Mouse (Mus musculus) liver (tissue): ENCODE data around the gene Tbc1d2.
"Not testable (repeated sequence)": the region's sequence is repeated elsewhere in the genome, so short reads cannot be mapped to it uniquely, and the experiment has no call there.

Source experiments
- DNase-seq: peaks from one replicate; pipeline ENCODE4 v3.0.0-alpha.2; 2020; ENCODE audit warnings: mixed read lengths

Tbc1d2 gene

GRCm38 (mm10) chr4:46639866-46640265 is 10.1 kb downstream of the Tbc1d2 start:
- no peak for DNase-seq

DNA sequence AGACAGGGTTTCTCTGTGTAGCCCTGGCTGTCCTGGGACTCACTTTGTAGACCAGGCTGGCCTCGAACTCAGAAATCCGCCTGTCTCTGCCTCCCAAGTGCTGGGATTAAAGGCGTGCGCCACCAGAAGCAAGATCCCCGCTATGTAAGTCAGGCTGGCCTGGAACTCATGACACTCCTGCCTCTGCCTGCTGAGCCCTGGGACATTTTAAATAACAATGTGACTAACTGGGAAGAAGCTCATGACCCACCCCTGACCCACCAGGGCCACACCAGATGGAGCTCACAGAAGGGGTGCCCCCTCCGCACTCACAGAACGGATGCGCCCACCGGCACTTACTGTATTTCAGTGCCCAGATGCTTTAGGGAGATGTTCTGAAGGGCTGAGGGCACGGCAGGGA is 12.8 kb downstream of the Tbc1d2 start:
- not testable (repeated sequence) for DNase-seq

GRCm38 (mm10) chr4:46635702-46636430 is 14.1 kb downstream of the Tbc1d2 start:
- no peak for DNase-seq

- no peak for DNase-seq
These were observed 15.1 kb downstream of the Tbc1d2 start for GRCm38 (mm10) chr4:46634881-46635280.

DNA sequence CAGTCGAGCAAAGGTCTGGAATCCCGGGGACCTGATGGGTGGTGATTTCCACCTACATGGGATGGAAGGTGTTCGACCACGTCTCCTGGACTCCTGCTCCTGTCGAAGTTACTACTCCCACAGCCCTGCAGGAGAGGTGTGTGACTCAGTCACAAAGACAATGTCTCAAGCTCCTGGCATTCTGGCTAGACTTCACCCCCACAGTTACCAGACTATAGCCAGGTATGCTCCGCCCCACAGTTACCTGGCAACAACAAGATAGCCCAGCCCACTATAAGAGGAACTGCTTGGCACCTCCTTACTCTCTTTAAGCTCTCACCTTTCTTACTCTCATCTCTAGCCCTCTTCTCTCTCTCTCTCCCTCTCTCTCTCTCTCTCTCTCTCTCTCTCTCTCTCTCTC is 16.4 kb downstream of the Tbc1d2 start:
- not testable (repeated sequence) for DNase-seq

DNA sequence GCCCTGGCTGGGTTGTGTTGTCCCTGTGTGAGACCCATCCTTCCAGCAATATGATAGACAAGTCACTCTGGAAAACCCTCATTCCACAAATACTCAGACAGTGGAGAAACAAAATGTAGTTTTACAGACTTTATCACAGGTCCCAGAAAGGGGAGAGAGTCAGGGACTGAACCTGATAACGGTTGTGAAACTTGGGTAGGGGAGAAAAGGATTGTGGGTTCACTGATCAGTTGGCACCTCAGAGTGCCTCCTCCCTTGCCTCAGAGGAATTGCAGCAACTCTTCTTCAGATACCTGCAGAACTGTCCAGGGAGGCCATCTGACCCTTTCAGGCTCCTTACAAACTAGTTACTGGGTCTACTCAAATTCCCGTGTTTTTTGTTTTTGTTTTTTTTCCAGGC is 17.5 kb downstream of the Tbc1d2 start:
- DNase-seq: no peak

DNA sequence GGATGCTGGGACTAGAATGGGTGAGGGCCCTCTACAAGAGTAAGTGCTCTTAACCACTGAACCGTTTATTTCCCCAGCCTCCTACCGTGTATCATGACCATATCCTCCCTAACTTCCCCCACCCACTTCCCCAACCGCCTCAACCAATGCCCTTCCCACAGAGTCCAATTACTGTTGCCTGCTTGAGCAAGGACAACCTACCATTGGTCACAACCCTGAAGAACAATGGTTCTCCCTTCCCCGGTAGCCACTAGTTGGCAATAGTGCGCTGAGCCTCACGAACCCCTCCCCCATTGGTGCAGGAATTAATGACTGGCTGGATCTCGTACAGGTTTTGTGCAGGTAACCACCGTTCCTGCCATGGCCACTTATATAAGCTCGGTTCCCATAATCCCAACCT is 19.6 kb downstream of the Tbc1d2 start:
- peak; percentile 38 for DNase-seq

- no peak for DNase-seq
These were observed 21.1 kb downstream of the Tbc1d2 start for GRCm38 (mm10) chr4:46628873-46629272.

DNA sequence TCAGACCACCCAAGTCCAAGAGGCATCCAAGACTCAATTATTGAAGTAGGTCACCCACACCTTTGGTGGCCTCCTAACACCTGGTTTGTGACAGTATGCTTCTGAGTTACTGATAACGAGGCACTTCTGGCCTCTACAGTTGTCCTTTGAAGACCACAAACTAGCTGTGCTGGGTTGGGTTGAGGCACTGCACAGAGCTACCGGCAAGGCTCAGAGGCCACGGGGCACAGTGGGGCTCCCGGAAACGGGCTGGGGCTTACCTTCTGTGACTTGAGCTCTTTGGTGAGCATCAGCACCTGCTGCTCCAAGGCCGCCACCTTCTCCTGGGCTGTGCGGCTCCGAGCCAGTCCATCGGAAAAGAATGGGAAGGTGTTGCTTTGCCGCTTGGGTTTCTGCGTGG is 21.9 kb downstream of the Tbc1d2 start:
- DNase-seq: no peak

- no peak for DNase-seq
These were observed 24.9 kb downstream of the Tbc1d2 start for GRCm38 (mm10) chr4:46625101-46625500.

DNA sequence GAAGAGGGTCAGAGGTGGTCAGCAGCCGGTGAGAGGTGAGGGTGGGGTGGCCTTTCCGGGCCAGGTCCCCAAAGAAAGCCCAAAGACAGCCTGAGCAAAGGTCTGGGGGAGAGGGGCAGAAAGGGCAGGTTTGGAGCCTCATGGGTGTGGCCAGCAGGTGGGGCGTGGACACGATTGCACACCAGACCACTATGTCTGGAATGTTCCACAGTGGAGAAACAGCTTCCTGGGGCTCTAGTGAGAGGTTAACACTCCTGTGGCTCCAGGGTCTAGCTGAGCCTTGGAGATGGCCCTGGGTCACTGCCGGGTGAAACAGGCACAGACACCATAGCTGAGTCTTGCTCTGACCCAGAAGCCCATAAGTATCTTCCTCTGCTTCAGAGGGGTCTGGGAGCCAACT is 27.0 kb downstream of the Tbc1d2 start:
- DNase-seq: no peak

DNA sequence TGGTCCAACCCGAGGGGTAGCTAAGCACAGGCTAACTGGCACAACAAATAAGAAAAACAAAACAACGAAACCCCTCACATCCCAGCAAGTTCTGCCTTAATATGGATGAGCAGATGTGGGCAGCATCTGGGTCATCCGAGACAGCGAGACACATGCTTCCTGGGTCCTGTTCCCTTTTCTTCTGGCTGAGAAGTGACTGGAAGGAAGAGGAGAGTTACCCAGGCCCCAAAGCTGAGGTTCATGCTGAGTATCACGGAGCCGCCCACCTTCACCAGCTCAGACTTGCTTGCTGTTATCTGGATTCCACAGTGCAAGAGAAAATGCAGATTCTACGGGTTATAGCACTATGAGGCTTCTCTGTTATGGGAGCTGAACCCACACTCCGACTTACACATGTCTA is 29.1 kb downstream of the Tbc1d2 start:
- DNase-seq: no peak

DNA sequence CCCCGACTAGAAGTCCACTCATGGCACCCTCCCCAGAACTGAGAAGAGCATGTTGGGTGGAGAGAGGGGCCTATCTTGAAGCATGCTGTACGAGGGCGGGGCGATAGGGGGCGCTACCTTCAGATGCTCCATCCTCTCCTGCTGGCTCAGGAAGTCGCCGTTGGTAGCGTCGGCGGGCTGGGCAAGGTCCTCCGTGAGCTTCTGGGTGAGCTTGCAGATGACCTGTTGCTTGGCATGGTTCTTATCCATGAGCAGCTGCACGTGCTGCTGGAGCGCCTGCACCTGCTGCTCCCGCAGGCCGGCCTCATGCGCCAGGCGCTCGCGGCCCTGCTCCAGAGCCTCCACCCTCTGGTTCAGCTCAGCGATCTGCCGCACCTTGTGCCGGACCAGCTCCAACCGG is 29.7 kb downstream of the Tbc1d2 start:
- peak; percentile 62 for DNase-seq

DNA sequence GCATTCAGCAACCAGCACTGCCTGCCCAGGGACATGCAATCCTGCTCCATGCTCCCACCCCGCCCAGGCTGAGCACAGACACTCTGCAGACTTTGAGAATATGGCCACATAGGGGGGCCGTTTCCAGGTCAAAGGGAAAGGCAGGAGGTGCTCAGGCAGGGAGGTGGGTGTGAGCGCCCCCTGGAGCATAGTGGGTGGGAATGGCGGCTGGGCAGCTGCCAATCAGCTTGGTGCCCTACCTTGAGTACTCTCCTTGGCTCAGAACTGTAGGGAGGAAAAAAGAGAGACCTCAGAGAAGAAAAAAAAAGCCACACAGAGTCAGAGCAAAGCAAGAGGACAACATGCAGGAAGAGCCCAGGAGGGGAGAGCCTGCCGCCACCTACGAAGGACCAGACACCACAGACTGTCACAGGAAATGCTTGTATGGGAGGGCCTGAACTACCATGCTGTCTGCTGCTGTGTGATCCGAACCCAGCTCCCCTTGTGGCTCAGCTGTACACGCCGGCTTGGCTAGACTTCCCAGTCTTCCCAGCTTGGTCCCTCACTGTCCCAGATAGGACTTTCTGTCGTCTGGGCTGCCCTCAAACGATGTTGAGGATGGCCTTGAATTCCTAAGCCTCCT is 31.7 kb downstream of the Tbc1d2 start:
- DNase-seq: peak; percentile 42

GRCm38 (mm10) chr4:46617408-46617807 is 32.6 kb downstream of the Tbc1d2 start:
- no peak for DNase-seq

DNA sequence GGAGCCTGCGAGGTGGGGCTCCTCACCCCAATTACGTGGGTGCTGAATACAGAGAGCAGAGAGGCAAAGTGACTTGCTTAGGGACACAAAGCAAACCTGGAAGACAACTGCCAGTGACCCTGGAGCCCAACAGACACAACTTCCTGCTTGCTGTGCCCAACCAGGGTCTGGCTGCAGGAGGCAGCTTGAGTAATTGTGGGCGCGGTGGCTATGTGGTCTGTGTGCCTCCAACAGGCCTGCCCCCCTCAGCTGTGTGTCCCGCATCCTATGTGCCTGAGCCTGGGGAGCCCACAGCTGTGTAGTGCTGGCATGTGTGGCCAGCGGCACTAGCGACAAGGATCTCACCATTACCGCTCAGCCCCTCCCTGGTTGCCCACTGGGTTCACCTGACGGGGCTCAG is 35.4 kb downstream of the Tbc1d2 start:
- DNase-seq: peak; percentile 42

DNA sequence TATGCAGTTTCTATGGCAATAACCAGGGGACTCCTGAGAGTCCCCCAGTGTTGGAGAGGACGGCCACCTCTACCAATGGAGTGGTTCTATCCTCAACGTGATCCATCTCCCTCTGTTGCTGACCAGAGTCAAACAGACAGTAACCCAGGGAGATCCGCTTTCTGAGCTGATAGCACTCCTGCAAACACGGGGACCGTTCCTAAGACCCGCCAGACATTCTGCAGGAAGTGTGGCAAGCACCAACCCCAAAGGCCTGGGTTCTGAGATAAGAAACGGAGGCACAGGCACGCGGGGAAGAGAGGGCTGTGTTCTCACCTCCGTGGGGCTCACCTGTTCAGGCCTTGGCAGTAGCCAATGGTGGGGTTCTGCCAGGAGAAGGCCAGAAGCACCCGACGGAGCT is 36.4 kb downstream of the Tbc1d2 start:
- DNase-seq: no peak

GRCm38 (mm10) chr4:46611181-46611580 is 38.8 kb downstream of the Tbc1d2 start:
- DNase-seq: peak; percentile 82

DNA sequence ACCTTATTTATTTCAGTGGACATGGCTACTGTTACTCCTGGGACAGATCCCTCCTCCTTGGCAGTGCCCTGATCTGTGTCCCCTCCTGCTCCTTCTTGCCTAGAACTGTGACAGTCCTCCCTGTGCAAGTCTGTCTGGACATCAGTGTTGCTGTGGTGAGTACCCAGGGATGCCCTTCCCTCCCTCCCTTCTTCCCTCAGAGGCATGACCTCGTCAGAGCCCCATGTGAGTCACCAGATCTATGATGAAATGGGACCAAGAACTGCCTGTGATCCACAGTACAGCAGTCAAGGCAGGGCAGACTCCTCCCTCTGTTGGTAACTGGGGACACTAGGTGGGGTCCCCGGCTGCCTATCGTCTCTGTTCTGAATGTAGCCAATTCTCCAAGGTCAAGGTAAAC is 42.4 kb downstream of the Tbc1d2 start:
- DNase-seq: no peak

- DNase-seq: no peak
These were observed 44.6 kb downstream of the Tbc1d2 start for GRCm38 (mm10) chr4:46605451-46605850.

- no peak for DNase-seq
These were observed 47.3 kb downstream of the Tbc1d2 start for GRCm38 (mm10) chr4:46602704-46603103.

DNA sequence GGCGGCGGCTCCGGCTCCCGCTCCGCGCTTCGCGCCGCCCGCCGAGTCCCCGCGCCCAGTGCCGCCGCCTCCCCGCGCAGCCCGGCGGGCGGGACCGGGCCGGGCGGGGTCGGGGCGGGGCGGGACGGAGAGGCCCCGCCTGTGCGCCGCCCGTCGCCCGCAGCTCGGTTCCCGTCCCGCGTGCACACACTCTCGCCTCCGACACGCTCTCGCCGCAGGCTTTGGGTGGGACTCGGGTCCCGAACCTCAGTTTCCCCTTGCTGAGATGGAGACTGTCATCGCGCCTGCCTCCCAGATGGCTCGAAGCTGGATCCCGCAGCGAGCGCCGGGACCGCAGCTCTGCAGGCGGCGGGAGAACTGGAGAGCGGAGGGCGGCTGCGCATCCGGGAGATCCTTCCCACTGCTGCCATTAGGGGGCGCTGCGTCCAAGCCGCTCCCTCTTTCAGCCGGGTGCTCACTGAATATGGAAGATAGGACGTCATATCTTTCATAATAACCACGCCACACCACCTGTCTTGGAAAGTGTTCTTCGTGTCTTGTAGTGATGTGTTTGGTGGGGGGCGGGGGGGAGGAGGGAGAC is 48.1 kb downstream of the Tbc1d2 start, which contains the start of gene Coro2a:
TSS of gene Coro2a (minus strand) at position 359 of the 580 bp plus-strand sequence.
- peak; percentile 81 for DNase-seq

DNA sequence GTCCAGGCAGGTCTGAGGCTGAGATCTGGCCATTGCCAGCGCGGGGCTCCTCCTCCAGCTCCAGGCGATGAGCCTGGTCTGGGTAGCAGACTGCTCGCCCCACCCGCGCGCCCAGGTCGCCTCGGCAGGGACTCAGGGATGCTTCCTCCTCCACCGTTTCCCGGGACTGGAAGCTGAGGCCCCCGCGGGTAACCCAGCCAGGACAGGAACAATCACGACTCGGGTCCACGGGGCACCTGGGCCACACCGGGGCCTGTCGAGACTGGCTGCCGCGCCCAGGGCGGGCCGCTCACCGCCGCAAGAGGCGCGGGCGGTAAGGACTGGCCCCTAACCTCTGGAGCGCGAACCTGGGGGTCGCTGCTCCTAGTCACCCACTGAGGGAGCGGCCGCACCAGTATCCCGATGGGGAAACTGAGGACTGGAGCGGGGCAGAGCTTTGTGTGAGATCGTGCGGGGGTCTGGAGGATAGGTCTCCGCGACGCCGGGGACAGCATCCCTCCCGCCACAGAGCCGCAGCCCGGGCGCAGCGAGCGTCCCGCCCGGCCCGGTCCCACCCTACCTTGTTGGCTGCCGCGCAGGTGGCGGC is 48.7 kb downstream of the Tbc1d2 start:
- DNase-seq: no peak
